Mouse (Mus musculus): Measurements from ENCODE around the gene Akap13. TPM values are rescaled to one million over a fixed set of nuclear protein-coding genes. Genes with fewer than 3 reads are reported as not detected.
A peak's percentile ranks its signal among the peaks of the same experiment; 100 is the strongest.

Akap13 gene
- polyA plus RNA-seq, 1 experiment from 2014 or later, result 44.6 TPM

DNA sequence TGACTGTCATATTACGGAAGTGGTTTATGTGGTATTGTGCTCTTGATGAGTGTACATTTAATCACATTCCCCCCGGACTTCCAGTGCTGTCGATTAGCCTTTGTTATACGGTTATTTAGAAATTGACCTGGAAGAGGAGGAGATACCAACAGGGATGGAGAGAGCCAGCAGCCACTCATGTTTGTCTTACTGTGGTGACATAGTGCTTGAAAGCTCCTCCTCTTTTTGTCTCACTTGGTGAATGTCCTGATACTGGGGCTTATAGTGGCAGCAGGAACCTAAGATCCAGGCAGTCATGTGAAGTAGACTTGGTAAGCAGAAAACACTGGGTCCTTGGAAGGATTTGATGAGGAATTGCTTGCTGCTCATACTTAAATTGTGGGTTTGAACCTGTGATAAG is 44.8 kb downstream of the Akap13 start:
- Histone ChIP-seq H3K36me3 (ENCODE audit: insufficient read depth) (no peaks in the 10 kb centered on the region), H3K9me3 (ENCODE audit: low read depth, low read length) (no peaks in the 10 kb centered on the region), H3K4me1 (ENCODE audit: insufficient read depth) (peaks cover 6% of the 10 kb centered on the region; the same call in 1 of the 2 replicates), H3K9ac (no peak overlapping the region), H3K4me3 (ENCODE audit: low read depth, low read length) (no peak overlapping the region), H3K27me3 (ENCODE audit: insufficient read depth, low read length) (no peaks in the 10 kb centered on the region), H3K27ac (ENCODE audit: low read depth) (no peak overlapping the region), H3K4me2 (no peak overlapping the region)
- DNase-seq (no peak), ATAC-seq (ENCODE audit: insufficient read depth) (no peak)
- 83% methylated on average over 4 of the region's 4 CpGs for WGBS
- no peak for TF ChIP-seq CTCF (IDR thresholded peaks at IDR 0.05; ENCODE audit: low read depth)

DNA sequence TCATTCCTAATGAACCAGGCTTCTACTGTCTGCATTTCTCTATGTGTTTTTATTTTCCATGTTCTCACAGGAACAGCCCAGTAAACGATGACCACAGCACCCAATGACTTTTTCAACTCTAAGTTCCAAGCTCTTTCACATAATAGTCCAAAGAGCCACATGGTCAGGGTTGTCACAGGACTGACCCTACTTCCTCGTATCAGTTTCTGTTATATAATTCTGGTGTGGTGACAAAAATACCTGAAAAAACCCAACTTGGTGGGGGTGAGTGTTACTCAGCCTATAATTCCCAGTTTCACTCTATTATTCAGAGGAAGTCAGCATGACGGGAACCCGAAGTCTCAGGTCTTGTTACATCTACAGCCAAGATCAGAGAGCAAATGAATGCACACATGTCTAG is 45.5 kb downstream of the Akap13 start:
- no peak overlapping the region for H3K4me2 ChIP-seq
- WGBS, result 87% methylated on average over 4 of the region's 4 CpGs
- H3K27ac ChIP-seq (ENCODE audit: low read depth), result no peak overlapping the region
- no peaks in the 10 kb centered on the region for H3K36me3 ChIP-seq (ENCODE audit: insufficient read depth)
- no peak for DNase-seq
- no peak for TF ChIP-seq CTCF (IDR thresholded peaks at IDR 0.05; ENCODE audit: low read depth)
- ATAC-seq (ENCODE audit: insufficient read depth), result no peak
- H3K9me3 ChIP-seq (ENCODE audit: low read depth, low read length), result no peaks in the 10 kb centered on the region
- H3K9ac ChIP-seq, result no peak overlapping the region
- H3K4me1 ChIP-seq (ENCODE audit: insufficient read depth), result peaks cover 6% of the 10 kb centered on the region; the same call in 1 of the 2 replicates
- H3K27me3 ChIP-seq (ENCODE audit: insufficient read depth, low read length), result no peaks in the 10 kb centered on the region
- H3K4me3 ChIP-seq (ENCODE audit: low read depth, low read length), result no peak overlapping the region

DNA sequence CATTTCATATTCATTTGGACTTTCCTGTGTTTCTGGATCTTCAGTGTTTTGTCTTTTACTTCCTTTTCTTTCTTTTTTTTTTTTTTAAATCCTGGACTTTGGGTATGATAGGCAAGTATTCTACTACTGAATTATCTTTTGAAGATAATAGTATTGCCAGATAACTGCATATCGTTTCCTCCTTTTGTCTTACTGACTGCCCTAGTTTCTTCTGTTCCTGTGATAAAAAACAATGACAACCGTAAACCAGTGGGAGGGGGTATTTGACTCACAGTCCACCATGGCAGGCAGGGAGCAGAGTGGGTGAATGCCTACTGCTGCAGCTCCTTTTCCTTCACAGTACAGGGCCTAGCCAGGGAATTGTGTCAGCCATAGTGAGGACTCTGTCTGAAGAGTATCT is 49.2 kb downstream of the Akap13 start:
- Histone ChIP-seq H3K9me3 (ENCODE audit: low read depth, low read length) (no peaks in the 10 kb centered on the region), H3K36me3 (ENCODE audit: insufficient read depth) (no peaks in the 10 kb centered on the region), H3K4me2 (no peak overlapping the region), H3K9ac (no peak overlapping the region), H3K4me3 (ENCODE audit: low read depth, low read length) (no peak overlapping the region), H3K4me1 (ENCODE audit: insufficient read depth) (0 out of 2 replicates have a peak, but pooled peaks cover 5% of the 10 kb centered on the region), H3K27ac (ENCODE audit: low read depth) (no peak overlapping the region), H3K27me3 (ENCODE audit: insufficient read depth, low read length) (no peaks in the 10 kb centered on the region)
- no peak for ATAC-seq (ENCODE audit: insufficient read depth)
- no peak for DNase-seq
- no peak for TF ChIP-seq CTCF (IDR thresholded peaks at IDR 0.05; ENCODE audit: low read depth)
- WGBS, result 70% methylated on average over 2 of the region's 2 CpGs

DNA sequence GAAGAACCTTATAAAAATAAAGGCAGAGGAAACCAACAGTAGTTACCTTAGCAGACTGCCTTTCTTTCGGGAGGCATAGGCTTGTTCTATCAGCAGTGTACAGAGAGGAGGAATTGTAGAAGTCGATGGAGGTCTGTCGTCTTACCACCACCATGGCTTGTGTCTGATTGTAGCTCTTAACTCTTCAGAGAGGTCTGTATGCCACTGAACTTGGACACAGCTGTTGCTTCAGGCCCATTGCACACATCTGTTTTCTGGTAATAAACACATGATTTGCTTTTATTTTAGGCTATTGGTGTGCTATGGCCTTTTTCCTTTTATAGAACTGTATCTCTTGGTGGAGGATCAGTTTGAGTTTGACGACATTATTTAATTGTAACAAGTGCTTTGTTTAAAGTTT is 51.3 kb downstream of the Akap13 start:
- Histone ChIP-seq H3K9ac (no peak overlapping the region), H3K4me2 (no peak overlapping the region), H3K27me3 (ENCODE audit: insufficient read depth, low read length) (no peaks in the 10 kb centered on the region), H3K36me3 (ENCODE audit: insufficient read depth) (no peaks in the 10 kb centered on the region), H3K4me1 (ENCODE audit: insufficient read depth) (peaks cover 3% of the 10 kb centered on the region; the same call in 1 of the 2 replicates), H3K4me3 (ENCODE audit: low read depth, low read length) (no peak overlapping the region), H3K27ac (ENCODE audit: low read depth) (no peak overlapping the region), H3K9me3 (ENCODE audit: low read depth, low read length) (no peaks in the 10 kb centered on the region)
- ATAC-seq (ENCODE audit: insufficient read depth) (no peak), DNase-seq (no peak)
- TF ChIP-seq CTCF (IDR thresholded peaks at IDR 0.05; ENCODE audit: low read depth), result no peak
- 72% methylated on average over 4 of the region's 4 CpGs for WGBS

DNA sequence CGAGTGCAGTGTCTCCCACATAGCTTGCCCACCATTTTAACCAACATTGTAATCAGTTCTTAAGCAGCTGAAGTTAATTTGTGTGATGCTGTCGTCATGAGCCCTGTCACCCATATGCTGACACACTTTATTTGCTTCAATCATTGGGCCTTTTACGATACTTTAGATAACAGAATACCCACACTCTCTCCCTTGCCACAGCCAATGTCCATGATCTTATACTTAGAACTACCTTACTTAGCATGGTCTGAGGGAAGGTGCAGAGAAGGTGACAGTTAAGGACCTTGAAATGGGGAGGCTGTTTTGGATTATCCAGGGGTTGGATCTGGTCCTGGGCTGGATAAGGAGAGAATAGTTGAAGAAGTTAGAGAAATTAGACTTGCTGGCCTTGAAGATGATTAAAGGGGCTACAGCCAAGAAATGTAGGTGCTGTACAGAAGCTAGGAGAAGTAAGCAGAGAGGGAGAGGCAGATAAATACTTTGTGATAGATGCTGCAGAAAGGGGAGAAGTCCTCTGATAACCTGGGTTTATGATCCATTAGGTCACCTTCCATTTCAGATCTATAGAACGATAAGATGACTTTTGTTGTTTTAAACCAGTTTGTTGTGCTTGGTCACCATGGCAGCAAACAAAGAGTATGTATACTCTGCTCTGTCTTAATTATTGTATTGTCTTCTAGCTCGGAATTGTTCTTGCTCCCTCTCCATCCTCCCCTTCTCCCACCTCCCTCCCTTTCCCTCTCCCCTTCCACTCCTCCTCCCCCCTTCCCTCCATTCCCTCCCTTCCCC is 53.9 kb downstream of the Akap13 start:
- H3K27me3 ChIP-seq (ENCODE audit: insufficient read depth, low read length), result no peaks in the 10 kb centered on the region
- H3K4me1 ChIP-seq (ENCODE audit: insufficient read depth), result peaks cover 3% of the 10 kb centered on the region; the same call in 1 of the 2 replicates
- no peak overlapping the region for H3K4me3 ChIP-seq (ENCODE audit: low read depth, low read length)
- H3K4me2 ChIP-seq, result no peak overlapping the region
- H3K9me3 ChIP-seq (ENCODE audit: low read depth, low read length), result no peaks in the 10 kb centered on the region
- H3K9ac ChIP-seq, result no peak overlapping the region
- WGBS, result 60% methylated on average over 5 of the region's 5 CpGs
- no peak for TF ChIP-seq CTCF (IDR thresholded peaks at IDR 0.05; ENCODE audit: low read depth)
- ATAC-seq (ENCODE audit: insufficient read depth), result no peak
- no peak for DNase-seq
- no peaks in the 10 kb centered on the region for H3K36me3 ChIP-seq (ENCODE audit: insufficient read depth)
- H3K27ac ChIP-seq (ENCODE audit: low read depth), result peak overlapping the region; percentile 33; the same call in 1 of the 2 replicates

DNA sequence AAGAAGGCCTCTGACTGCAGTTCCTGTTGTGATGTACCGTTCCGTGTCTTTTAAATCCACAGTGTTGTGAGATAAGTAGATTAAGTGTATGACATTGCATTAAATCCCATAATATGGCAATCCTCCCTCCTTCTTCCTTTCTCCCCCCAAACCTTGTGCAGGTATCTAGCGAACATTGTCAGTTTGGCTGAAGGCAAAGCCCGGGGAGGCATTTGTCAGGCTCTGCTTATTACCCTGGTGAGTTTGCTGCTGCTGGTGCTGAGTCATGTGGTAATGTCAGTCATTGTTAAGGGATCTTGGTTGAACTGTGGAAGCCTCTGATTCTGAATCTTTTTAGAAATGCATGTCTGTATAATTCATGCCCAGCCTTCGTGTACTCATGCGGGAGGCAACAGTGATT is 60.1 kb downstream of the Akap13 start:
- WGBS, result 78% methylated on average over 6 of the region's 6 CpGs
- H3K27me3 ChIP-seq (ENCODE audit: insufficient read depth, low read length), result no peaks in the 10 kb centered on the region
- no peak for TF ChIP-seq CTCF (IDR thresholded peaks at IDR 0.05; ENCODE audit: low read depth)
- H3K4me1 ChIP-seq (ENCODE audit: insufficient read depth), result no peaks in the 10 kb centered on the region; the same call in 1 of the 2 replicates
- H3K27ac ChIP-seq (ENCODE audit: low read depth), result no peak overlapping the region
- DNase-seq, result no peak
- no peak for ATAC-seq (ENCODE audit: insufficient read depth)
- H3K9ac ChIP-seq, result no peak overlapping the region
- H3K4me2 ChIP-seq, result no peak overlapping the region
- no peaks in the 10 kb centered on the region for H3K9me3 ChIP-seq (ENCODE audit: low read depth, low read length)
- H3K36me3 ChIP-seq (ENCODE audit: insufficient read depth), result no peaks in the 10 kb centered on the region
- H3K4me3 ChIP-seq (ENCODE audit: low read depth, low read length), result no peak overlapping the region

DNA sequence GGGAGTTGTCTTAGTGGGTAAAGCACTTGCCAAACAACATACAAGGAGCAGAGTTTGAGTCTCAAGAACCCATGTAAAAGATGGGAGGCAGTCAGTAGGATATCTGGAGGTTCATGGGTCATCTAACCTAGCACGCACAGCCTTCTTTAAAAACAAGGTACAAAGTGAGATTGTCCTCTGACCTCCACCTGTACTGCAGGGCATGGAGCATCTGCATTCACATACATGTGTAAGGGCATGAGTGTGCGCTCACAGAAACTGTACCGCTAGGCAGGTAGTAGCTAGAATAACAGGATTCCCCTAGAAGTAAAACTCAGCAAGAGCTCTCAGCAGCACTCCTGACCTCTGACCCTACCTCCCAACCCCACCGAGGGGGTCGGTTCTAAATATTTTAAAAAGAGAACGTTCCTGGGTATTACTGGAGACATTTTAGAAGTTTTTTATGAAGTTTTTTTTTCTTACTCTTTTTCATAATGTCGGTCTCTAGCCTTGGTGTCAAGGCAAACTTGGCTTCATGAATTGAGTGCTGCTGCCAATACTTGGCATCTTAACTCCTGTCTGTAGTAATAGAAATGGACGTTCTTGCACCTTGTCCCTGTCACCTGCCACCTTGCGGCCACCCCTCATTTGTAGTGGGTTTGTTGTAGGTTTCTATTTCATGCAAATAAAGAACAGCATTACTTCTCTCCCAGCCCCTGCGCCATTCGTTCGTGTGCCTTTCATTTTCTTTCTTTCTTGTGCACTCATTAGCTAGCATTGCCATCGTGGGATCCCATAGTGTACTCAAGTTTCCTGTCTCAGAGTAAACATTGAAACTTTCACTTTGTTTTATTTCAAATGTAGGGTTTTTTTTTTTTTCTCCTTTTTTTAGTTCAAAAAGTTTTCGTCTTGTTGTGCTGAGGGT is 61.6 kb downstream of the Akap13 start:
- H3K4me3 ChIP-seq (ENCODE audit: low read depth, low read length), result no peak overlapping the region
- DNase-seq (no peak), ATAC-seq (ENCODE audit: insufficient read depth) (no peak)
- TF ChIP-seq CTCF (IDR thresholded peaks at IDR 0.05; ENCODE audit: low read depth), result no peak
- WGBS, result 79% methylated on average over 14 of the region's 14 CpGs
- no peaks in the 10 kb centered on the region for H3K27me3 ChIP-seq (ENCODE audit: insufficient read depth, low read length)
- H3K4me2 ChIP-seq, result no peak overlapping the region
- no peaks in the 10 kb centered on the region for H3K9me3 ChIP-seq (ENCODE audit: low read depth, low read length)
- H3K36me3 ChIP-seq (ENCODE audit: insufficient read depth), result no peaks in the 10 kb centered on the region
- H3K9ac ChIP-seq, result no peak overlapping the region
- no peak overlapping the region for H3K27ac ChIP-seq (ENCODE audit: low read depth)
- no peaks in the 10 kb centered on the region for H3K4me1 ChIP-seq (ENCODE audit: insufficient read depth)

Measured in lung, embryonic 14.5 days (tissue).